Comparison of ENCODE assay signal across 9 mouse cellular contexts in the genomic region with DNA sequence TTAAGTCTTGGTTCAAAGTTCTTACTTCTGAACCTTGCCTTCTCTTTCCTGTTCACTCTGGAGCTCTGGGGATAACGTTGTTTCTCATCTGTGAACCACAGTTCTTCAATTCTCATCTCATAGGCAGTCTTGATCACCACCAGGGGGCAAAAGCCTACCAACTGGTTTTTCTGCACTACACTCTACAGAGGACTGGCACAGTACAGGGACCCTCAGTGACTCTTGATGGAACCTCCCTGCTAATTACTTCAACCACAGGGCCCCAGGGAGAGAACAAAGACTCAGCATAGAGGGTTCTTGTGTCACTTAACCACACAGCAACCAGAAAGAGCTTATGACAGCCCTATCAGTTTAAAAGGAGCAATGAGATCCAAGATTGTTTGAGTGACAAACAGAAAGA. TPM values are rescaled to one million over a fixed set of nuclear protein-coding genes. Genes with fewer than 3 reads are reported as not detected.
DNase-seq lines count a peak whose midpoint lies in the region; ATAC-seq and TF ChIP-seq lines count a peak whose summit lies in the region.
"Had no signal": no experiment of that assay in that cellular context is flagged by ENCODE, and none has a peak within 500 bp of the region (broad histone marks: within the 10 kb centered on the region; RNA-seq: fewer than 3 reads in every experiment).

No protein-coding gene starts in this region.

- peaks cover 37% of the 10 kb centered on the region for H3K4me1 ChIP-seq in forebrain, embryonic 10.5 days
- H3K4me1 ChIP-seq in heart, embryonic 14.5 days (ENCODE audit: control insufficient read depth in 2 of 2, insufficient read depth in 2 of 2, low read length in 2 of 2) = peaks cover 0 to 3% of the 10 kb centered on the region in 2 experiments; a peak in 2 of 4 replicates
- H3K4me1 ChIP-seq in liver, embryonic 16.5 days (ENCODE audit: control insufficient read depth, low read depth, low read length) = peaks cover 16% of the 10 kb centered on the region
- peaks cover 13% of the 10 kb centered on the region; the same call in 1 of the 2 replicates for H3K4me1 ChIP-seq in neural tube, embryonic 12.5 days
- H3K4me1 ChIP-seq in stomach, postnatal 0 days (replicated peaks; ENCODE audit: control insufficient read depth, insufficient read depth) = no peaks in the 10 kb centered on the region

- peak; percentile 43; the same call in 1 of the 2 replicates for ATAC-seq in heart, embryonic 14.5 days (ENCODE audit: insufficient number of reproducible peaks, insufficient read depth, low FRiP score, low read depth)
- ATAC-seq in liver, embryonic 16.5 days (ENCODE audit: low read depth) = peak; percentile 25; the same call in 1 of the 2 replicates
- 0 out of 2 replicates have a peak, but pooled peaks have one; percentile 33 for ATAC-seq in neural tube, embryonic 12.5 days (ENCODE audit: low FRiP score, low read depth)
- ATAC-seq in stomach, postnatal 0 days (ENCODE audit: low FRiP score, low TSS enrichment) = peak; percentile 65

- TF ChIP-seq POLR2A in brain, embryonic 14.5 days (IDR thresholded peaks at IDR 0.05; ENCODE audit: borderline replicate concordance, extremely low read depth, insufficient read depth, insufficient read length, poor library complexity, severe bottlenecking) = no peak

- no peak overlapping the region for H3K27ac ChIP-seq in forebrain, embryonic 10.5 days
- H3K27ac ChIP-seq in heart, embryonic 14.5 days (replicated peaks in 1 of 2; ENCODE audit: control insufficient read depth in 1 of 2, insufficient read depth in 1 of 2, low read depth in 2 of 2, low read length in 2 of 2) = no peak overlapping the region
- H3K27ac ChIP-seq in liver, embryonic 16.5 days (ENCODE audit: low read length) = no peak overlapping the region
- H3K27ac ChIP-seq in neural tube, embryonic 12.5 days = no peak overlapping the region
- H3K27ac ChIP-seq in stomach, postnatal 0 days (replicated peaks) = no peak overlapping the region
- H3K27ac ChIP-seq: limb, embryonic 13.5 days had no signal

- no peaks in the 10 kb centered on the region for H3K9me3 ChIP-seq in forebrain, embryonic 10.5 days
- H3K9me3 ChIP-seq in heart, embryonic 14.5 days (ENCODE audit: control insufficient read depth, low read length) = no peaks in the 10 kb centered on the region
- no peaks in the 10 kb centered on the region for H3K9me3 ChIP-seq in liver, embryonic 16.5 days (replicated peaks; ENCODE audit: control insufficient read depth, low read length)
- no peaks in the 10 kb centered on the region for H3K9me3 ChIP-seq in neural tube, embryonic 12.5 days
- no peaks in the 10 kb centered on the region for H3K9me3 ChIP-seq in stomach, postnatal 0 days (ENCODE audit: control insufficient read depth, low read length)
- H3K9me3 ChIP-seq: limb, embryonic 13.5 days had no signal

- no peak overlapping the region for H3K9ac ChIP-seq in heart, embryonic 14.5 days (ENCODE audit: low read length)
- no peak overlapping the region for H3K9ac ChIP-seq in liver, embryonic 16.5 days (ENCODE audit: low read depth, low read length)
- H3K9ac ChIP-seq in neural tube, embryonic 12.5 days = no peak overlapping the region
- no peak overlapping the region for H3K9ac ChIP-seq in stomach, postnatal 0 days (ENCODE audit: low read length)

- peak; percentile 77 for DNase-seq in ES-CJ7 (ENCODE audit: low read depth, low spot score)
- DNase-seq in brain, embryonic 14.5 days (ENCODE audit: low read depth) = peak; percentile 87
- DNase-seq in forebrain, embryonic 10.5 days (ENCODE audit: extremely low spot score, low spot score) = peak; percentile 53
- DNase-seq in kidney, postnatal 36 days = peak; percentile 78 to 87
- DNase-seq in stomach, postnatal 0 days (ENCODE audit: low spot score) = peak; percentile 55

- 2% methylated on average over 1 of the region's 1 CpGs for WGBS in forebrain, embryonic 10.5 days
- WGBS in heart, embryonic 14.5 days = 3% methylated on average over 1 of the region's 1 CpGs
- 2% methylated on average over 1 of the region's 1 CpGs for WGBS in liver, embryonic 16.5 days (ENCODE audit: insufficient replicate concordance)
- 4% methylated on average over 1 of the region's 1 CpGs for WGBS in neural tube, embryonic 12.5 days
- 4% methylated on average over 1 of the region's 1 CpGs for WGBS in stomach, postnatal 0 days

- H3K4me3 ChIP-seq in forebrain, embryonic 10.5 days = 0 out of 2 replicates have a peak overlapping the region, but pooled peaks have one; percentile 93
- H3K4me3 ChIP-seq in heart, embryonic 14.5 days (ENCODE audit: control insufficient read depth in 1 of 2, insufficient read depth in 1 of 2, low read depth in 1 of 2, low read length in 2 of 2) = no peak overlapping the region
- H3K4me3 ChIP-seq in liver, embryonic 16.5 days (ENCODE audit: low read depth, low read length) = no peak overlapping the region
- H3K4me3 ChIP-seq in neural tube, embryonic 12.5 days = no peak overlapping the region
- H3K4me3 ChIP-seq in stomach, postnatal 0 days (ENCODE audit: low read depth, low read length) = no peak overlapping the region

- peak; percentile 69; the same call in 1 of the 2 replicates for TF ChIP-seq CTCF in brain, embryonic 14.5 days (IDR thresholded peaks at IDR 0.05; ENCODE audit: borderline replicate concordance, extremely low read depth, insufficient read depth, insufficient read length)
- TF ChIP-seq CTCF in stomach, postnatal 0 days (IDR thresholded peaks at IDR 0.05; ENCODE audit: low read depth) = peak; percentile 93

- peak overlapping the region; percentile 87; the same call in 1 of the 2 replicates for H3K4me2 ChIP-seq in heart, embryonic 14.5 days (ENCODE audit: low read length)
- H3K4me2 ChIP-seq in liver, embryonic 16.5 days (ENCODE audit: low read depth, low read length) = peak overlapping the region; percentile 96; the same call in 1 of the 2 replicates
- peak overlapping the region; percentile 83; the same call in 1 of the 2 replicates for H3K4me2 ChIP-seq in neural tube, embryonic 12.5 days (replicated peaks)
- H3K4me2 ChIP-seq in stomach, postnatal 0 days (replicated peaks; ENCODE audit: low read depth) = 0 out of 2 replicates have a peak overlapping the region, but pooled peaks have one; percentile 96

- H3K27me3 ChIP-seq in forebrain, embryonic 10.5 days (ENCODE audit: poor library complexity, severe bottlenecking) = no peaks in the 10 kb centered on the region
- H3K27me3 ChIP-seq in heart, embryonic 14.5 days (ENCODE audit: control insufficient read depth, insufficient read depth, low read length) = no peaks in the 10 kb centered on the region
- H3K27me3 ChIP-seq in liver, embryonic 16.5 days (ENCODE audit: control insufficient read depth, insufficient read depth, low read depth, low read length) = no peaks in the 10 kb centered on the region
- H3K27me3 ChIP-seq in neural tube, embryonic 12.5 days (replicated peaks) = no peaks in the 10 kb centered on the region
- H3K27me3 ChIP-seq in stomach, postnatal 0 days (ENCODE audit: control insufficient read depth, insufficient read depth, low read length) = no peaks in the 10 kb centered on the region
- H3K27me3 ChIP-seq: limb, embryonic 13.5 days had no signal

- H3K36me3 ChIP-seq in forebrain, embryonic 10.5 days (replicated peaks) = no peaks in the 10 kb centered on the region
- H3K36me3 ChIP-seq in heart, embryonic 14.5 days (ENCODE audit: control insufficient read depth, insufficient read depth, low read length) = no peaks in the 10 kb centered on the region
- H3K36me3 ChIP-seq in liver, embryonic 16.5 days (ENCODE audit: control insufficient read depth, insufficient read depth) = no peaks in the 10 kb centered on the region
- H3K36me3 ChIP-seq in neural tube, embryonic 12.5 days = no peaks in the 10 kb centered on the region
- H3K36me3 ChIP-seq in stomach, postnatal 0 days (ENCODE audit: control insufficient read depth, insufficient read depth, low read length) = no peaks in the 10 kb centered on the region
- H3K36me3 ChIP-seq: limb, embryonic 13.5 days had no signal

- no peak for TF ChIP-seq EP300 in stomach, postnatal 0 days (optimal IDR thresholded peaks at IDR 0.05)

RNA-seq across cellular contexts. Expression of a gene that starts 1.3 kb away (rescaled TPM):
- 19.5 and 28.5 TPM in 2 replicates for polyA plus RNA-seq in brain, embryonic 14.5 days (2012; rRNA removed)
- polyA plus RNA-seq in forebrain, embryonic 10.5 days (2016; fragmentation: Nextera tagmentation; extraction: Ambion mirVana) = 9.0 and 9.9 TPM in 2 replicates
- 31.4 and 35.9 TPM in 2 replicates for polyA plus RNA-seq in heart, embryonic 14.5 days (2014; fragmentation: Nextera tagmentation; extraction: Ambion mirVana)
- 4.2 and 4.7 TPM in 2 replicates for polyA plus RNA-seq in liver, embryonic 16.5 days (2015; fragmentation: Nextera tagmentation; extraction: Ambion mirVana)
- 13.8 and 14.3 TPM in 2 replicates for polyA plus RNA-seq in neural tube, embryonic 12.5 days (2016; fragmentation: Nextera tagmentation; extraction: Ambion mirVana)
- polyA plus RNA-seq in stomach, postnatal 0 days (2015; fragmentation: Nextera tagmentation; extraction: Ambion mirVana) = 3.0 and 3.5 TPM in 2 replicates

RNA-seq across cellular contexts. Expression of a gene that starts 26.0 kb away (rescaled TPM):
- polyA plus RNA-seq in brain, embryonic 14.5 days (2012; rRNA removed) = 1.9 and 2.9 TPM in 2 replicates
- polyA plus RNA-seq in forebrain, embryonic 10.5 days (2016; fragmentation: Nextera tagmentation; extraction: Ambion mirVana) = 0.20 and 0.25 TPM in 2 replicates
- 0.43 and 0.57 TPM in 2 replicates for polyA plus RNA-seq in heart, embryonic 14.5 days (2014; fragmentation: Nextera tagmentation; extraction: Ambion mirVana)
- 0.04 and 0.08 TPM in 2 replicates for polyA plus RNA-seq in liver, embryonic 16.5 days (2015; fragmentation: Nextera tagmentation; extraction: Ambion mirVana)
- 0.36 and 0.62 TPM in 2 replicates for polyA plus RNA-seq in neural tube, embryonic 12.5 days (2016; fragmentation: Nextera tagmentation; extraction: Ambion mirVana)
- polyA plus RNA-seq in stomach, postnatal 0 days (2015; fragmentation: Nextera tagmentation; extraction: Ambion mirVana) = 0.12 and 0.15 TPM in 2 replicates
